Mouse (Mus musculus): ENCODE measurements around the gene Slc36a1. TPM values are rescaled to one million over a fixed set of nuclear protein-coding genes. Genes with fewer than 3 reads are reported as not detected.
A peak's percentile ranks its signal among the peaks of the same experiment; 100 is the strongest.

Gene Slc36a1
- total RNA-seq, 2 experiments from 2014 or later, result 57.9 to 68.4 TPM

GRCm38 (mm10) chr11:55208001-55208690 lies 4.0 kb downstream of the Slc36a1 start:
- DNase-seq (ENCODE audit: low spot score in 2 of 2), result no peak

GRCm38 (mm10) chr11:55209032-55209431 lies 4.9 kb downstream of the Slc36a1 start:
- no peak for DNase-seq (ENCODE audit: low spot score in 2 of 2)

- DNase-seq (ENCODE audit: low spot score in 2 of 2), result no peak
Observed at GRCm38 (mm10) chr11:55209626-55210353, 5.6 kb downstream of the Slc36a1 start.

- no peak for DNase-seq (ENCODE audit: low spot score in 2 of 2)
Observed at GRCm38 (mm10) chr11:55213518-55213917, 9.4 kb downstream of the Slc36a1 start.

- no peak for DNase-seq (ENCODE audit: low spot score in 2 of 2)
Observed at GRCm38 (mm10) chr11:55214161-55214560, 10.0 kb downstream of the Slc36a1 start.

DNA sequence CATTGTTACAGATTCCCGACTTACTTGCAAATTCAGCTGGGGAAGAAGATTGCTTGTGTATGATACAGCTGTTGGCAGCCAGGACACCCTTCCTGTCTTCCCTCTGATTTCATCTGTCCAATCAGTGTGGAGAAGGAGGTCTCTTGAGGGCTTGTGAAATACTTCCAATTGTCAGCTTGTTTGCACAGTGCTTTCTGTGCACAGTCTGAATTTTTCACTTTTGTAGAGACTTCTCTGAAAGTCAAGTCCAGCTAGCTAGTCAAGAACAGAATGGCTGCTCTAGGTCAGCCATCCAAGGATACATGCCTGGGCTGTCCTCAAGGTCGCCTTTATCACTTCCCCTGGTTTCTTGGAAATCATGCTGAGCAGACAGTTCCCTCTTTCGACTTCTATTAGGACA lies 10.8 kb downstream of the Slc36a1 start:
- no peak for DNase-seq (ENCODE audit: low spot score in 2 of 2)

DNA sequence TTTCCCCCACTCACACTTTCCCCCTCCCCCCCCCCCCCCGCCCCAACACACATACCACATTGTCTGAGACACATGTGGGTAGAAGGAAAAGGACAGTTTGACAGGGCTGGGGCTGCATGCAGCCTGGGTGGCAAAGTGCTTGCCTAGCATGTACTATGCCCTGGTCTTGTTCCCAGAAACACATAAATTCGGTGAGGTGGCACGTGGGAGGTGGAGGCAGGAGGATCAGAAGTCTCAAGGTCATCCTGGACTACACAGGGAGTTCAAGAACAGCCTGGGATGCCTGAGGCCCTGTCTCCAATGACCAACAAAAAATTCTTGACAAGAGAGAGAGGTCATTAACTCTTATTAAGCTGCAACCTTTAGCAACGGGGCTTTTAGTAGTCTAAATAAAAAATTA lies 11.9 kb downstream of the Slc36a1 start:
- DNase-seq (ENCODE audit: low spot score in 2 of 2), result no peak

DNA sequence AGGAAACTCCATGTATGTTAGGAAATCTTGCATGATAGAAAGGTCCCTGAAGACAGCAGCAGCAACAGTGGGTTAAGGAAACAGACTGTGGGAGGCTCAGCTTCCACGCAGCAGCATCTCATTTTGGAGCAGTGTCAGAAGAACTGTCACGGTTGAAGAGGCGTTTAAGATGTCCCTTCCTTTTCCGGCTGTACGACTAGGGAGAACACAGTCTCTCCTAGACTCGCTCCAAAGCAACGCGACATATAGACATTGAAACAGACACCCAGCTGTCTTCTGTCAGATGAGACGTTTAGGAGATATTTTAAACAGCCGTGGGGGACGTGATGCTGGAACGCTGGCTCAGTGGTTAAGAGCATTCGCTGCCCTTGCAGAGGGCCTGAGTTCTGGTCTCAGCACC lies 12.7 kb downstream of the Slc36a1 start:
- DNase-seq (ENCODE audit: low spot score in 2 of 2), result peak in 1 of 2 experiments; percentile 57

DNA sequence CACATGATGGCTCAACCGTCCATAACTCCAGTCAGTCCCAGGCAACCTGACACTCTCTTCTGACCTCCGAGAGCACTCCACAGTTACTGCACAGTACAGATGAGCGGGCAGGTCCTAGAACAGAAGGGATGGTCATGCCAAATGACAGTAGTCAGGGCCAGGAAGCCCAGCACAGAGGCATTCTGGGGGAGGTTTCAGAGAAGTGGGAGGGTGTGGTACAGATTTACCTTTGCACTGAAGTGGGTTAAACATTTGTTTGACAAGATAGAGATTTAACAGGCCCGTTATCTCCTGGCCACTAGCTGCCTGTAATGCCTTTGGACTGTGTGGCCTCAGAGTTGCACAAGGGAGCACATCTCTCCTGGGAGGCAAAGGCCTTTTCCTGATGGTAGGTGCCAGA lies 13.3 kb downstream of the Slc36a1 start:
- DNase-seq (ENCODE audit: low spot score in 2 of 2), result no peak

- DNase-seq (ENCODE audit: low spot score in 2 of 2), result no peak
Observed at GRCm38 (mm10) chr11:55217880-55218279, 13.7 kb downstream of the Slc36a1 start.

GRCm38 (mm10) chr11:55218473-55218872 lies 14.3 kb downstream of the Slc36a1 start:
- DNase-seq (ENCODE audit: low spot score in 2 of 2), result no peak

- DNase-seq (ENCODE audit: low spot score in 2 of 2), result no peak
Observed at GRCm38 (mm10) chr11:55221306-55221705, 17.2 kb downstream of the Slc36a1 start.

DNA sequence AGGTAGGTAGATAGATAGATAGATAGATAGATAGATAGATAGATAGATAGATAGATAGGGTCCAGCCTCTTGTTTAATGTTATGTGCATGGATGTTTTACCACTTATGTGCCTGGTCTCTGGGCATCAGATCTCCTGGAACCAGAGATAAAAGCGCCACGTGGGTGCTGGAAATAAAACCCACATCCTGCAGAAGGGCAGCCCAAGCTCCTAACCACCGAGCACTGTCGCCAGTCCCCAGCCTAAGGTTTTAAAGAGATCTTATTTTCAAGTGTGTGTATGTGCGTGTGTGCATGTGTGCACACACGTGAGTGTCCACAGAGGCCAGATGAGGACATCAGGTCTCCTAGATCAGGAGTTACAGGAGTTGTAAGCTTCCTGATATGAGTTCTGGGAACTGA lies 26.9 kb downstream of the Slc36a1 start:
- no peak for DNase-seq (ENCODE audit: low spot score in 2 of 2)

DNA sequence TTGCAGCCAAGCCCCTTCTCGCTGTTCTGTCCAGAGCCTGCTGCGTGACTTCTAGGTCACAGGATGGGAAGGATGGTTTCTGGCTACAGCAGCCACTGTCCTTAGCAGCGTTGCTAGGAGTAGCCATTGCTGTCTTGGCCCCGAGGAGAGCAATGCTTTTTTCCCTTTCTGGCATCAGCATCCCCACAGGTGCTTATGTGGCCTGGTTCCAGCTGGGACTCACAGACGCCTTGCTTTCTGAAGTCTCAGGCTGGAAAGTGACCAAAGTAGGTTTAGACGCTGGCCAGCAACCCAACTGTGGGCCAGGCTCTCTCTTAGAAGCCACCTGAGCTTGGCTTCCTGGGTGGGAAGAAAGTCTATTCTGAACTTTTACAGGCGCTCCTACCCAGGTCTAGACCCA lies 30.1 kb downstream of the Slc36a1 start:
- DNase-seq (ENCODE audit: low spot score in 2 of 2), result no peak

DNA sequence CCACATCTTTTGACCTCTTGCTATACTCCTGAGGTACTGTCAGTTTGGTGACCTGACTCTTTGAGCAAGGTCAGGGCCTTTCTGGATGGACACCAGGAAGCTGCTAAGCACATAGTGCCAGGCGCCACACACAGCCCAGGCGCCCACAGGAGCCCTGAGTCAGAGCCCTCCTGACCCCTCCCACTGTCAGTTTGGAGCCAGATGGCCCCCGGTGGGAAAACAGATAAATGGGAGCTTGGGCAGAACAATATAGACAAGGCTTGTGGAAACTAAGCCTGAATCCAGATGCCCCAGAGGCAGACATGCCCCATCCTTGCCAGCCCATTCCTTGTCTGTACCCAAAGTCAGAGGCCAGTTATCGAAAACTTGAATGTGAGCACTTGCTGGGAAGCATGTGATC lies 30.6 kb downstream of the Slc36a1 start:
- DNase-seq (ENCODE audit: low spot score in 2 of 2), result no peak

DNA sequence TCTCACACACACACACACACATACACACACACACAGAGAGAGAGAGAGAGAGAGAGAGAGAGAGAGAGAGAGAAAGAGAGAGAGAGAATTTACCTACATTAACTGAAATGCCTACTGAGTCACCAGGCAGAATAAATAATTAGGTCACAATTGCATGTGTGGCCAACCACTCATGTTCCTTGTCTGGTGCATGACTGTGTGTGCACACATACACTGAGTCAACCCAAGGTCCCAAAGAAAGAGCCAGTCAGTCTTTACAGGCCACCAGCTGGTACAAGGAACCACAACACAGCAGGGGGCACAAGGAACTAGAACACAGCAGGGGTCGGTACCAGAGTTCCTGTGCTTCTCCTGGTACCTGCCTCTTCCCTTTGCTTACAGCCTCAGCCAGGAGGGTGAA lies 32.7 kb downstream of the Slc36a1 start:
- no peak for DNase-seq (ENCODE audit: low spot score in 2 of 2)

DNA sequence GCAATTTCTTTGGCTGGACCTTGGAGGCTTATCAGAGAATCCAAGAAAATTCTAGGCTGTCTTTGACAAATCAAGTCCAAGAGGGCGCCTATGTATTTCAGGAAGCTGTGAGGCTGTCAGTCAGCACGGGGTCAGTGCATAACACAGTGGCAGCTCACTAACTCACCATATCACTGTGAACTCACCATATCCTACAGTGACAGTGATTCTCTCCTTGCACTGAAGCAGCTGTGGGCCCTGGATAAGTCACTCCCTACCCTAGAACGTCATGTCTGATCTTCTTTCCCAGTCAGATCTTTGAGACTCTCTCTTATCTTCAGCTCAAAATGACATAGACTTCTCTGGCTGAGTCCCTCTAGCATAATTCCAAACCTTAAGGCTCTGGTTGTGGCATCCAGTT lies 35.3 kb downstream of the Slc36a1 start:
- no peak for DNase-seq (ENCODE audit: low spot score in 2 of 2)

GRCm38 (mm10) chr11:55240556-55240955 lies 36.4 kb downstream of the Slc36a1 start:
- peak; percentile 75 to 90 for DNase-seq (ENCODE audit: low spot score in 2 of 2)

DNA sequence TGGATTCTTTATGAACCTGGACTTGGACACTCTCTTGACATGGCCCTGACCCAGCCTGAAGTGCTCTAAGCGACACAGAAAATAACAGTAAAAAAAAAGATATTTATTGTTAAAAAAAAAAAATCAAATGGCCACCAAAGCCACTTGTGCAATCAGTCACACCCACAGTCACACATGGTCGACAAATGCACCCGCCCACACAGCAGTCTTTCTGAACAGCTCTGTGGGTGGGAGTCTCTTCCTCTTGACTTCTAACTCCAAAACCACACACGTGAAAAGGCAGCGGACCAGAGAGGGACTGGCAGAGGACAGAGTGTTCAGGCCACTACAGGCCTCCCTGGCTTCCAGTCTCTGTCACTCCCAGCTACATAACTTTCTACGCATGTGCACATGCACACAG lies 46.4 kb downstream of the Slc36a1 start:
- DNase-seq (ENCODE audit: low spot score in 2 of 2), result peak; percentile 48 to 84

DNA sequence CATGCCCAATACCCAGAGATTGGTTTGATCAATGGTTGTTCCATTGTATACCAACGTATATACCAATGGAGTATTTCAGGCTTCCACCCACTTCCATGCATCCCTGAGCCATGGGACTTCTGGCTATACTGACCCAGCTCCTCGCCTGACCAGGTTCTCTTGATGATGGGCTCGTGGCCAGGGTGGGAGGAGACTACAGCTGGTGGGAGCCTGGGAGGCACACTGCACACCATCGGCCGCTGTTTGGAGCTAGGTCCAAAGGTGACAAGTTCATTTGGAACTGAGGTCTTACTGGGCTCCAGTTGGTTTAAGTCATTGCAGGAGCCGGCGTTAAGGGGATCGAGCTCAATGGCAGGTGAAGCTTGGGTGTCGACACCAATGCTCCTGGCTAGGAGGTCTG lies 49.2 kb downstream of the Slc36a1 start:
- no peak for DNase-seq (ENCODE audit: low spot score in 2 of 2)

DNA sequence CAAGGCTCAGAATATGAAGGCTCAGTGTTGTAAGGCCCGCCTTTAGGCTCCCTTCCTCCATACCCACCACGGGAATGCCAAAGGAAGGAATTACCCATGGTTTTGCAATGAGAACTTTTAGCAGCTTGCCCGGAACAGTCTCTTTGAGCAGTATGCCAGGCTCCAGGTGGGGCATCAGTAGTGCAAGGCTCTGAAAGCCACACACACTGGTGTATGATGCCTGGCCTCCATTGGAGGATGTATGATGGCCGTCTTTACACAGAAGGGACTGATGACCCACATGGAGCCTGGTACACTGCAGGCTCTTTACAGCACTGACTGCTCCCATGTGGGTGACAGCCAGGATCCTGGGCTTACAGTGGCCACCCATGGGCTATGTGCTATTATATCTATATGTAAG lies 57.0 kb downstream of the Slc36a1 start:
- DNase-seq (ENCODE audit: low spot score in 2 of 2), result no peak

- no peak for DNase-seq (ENCODE audit: low spot score in 2 of 2)
Observed at GRCm38 (mm10) chr11:55262000-55262399, 57.9 kb downstream of the Slc36a1 start.

- DNase-seq (ENCODE audit: low spot score in 2 of 2), result no peak
Observed at GRCm38 (mm10) chr11:55264318-55264717, 60.2 kb downstream of the Slc36a1 start.
